Mouse (Mus musculus) MEL (cell line): ENCODE data around the gene Stx1a.

Experiments
- BHLHE40 ChIP-seq: IDR thresholded peaks from 2 replicates; pipeline ENCODE4 v1.6.1; 2012; ENCODE audit warnings: low read depth, mild to moderate bottlenecking, inconsistent platforms, low read length, improper control_type of control experiment, borderline replicate concordance
- CTCF ChIP-seq, 3 experiments: IDR thresholded peaks in 2 of 3; conservative IDR thresholded peaks in 1 of 3; 2 replicates each; pipeline ENCODE4 v1.5.1; 2011 to 2012; ENCODE audit warnings: low read length in 3 of 3, low read depth in 2 of 3, mild to moderate bottlenecking in 2 of 3, improper control_type of control experiment in 1 of 3, inconsistent platforms in 1 of 3, mixed read lengths in 1 of 3, moderate library complexity in 1 of 3; ENCODE audit not compliant: control insufficient read depth in 1 of 3, insufficient read depth in 1 of 3, poor library complexity in 1 of 3, severe bottlenecking in 1 of 3
- E2F4 ChIP-seq: IDR thresholded peaks from 2 replicates; pipeline ENCODE4 v1.6.1; 2011; ENCODE audit warnings: low read depth, low read length, improper control_type of control experiment, borderline replicate concordance
- EP300 ChIP-seq, 2 experiments: IDR thresholded peaks; 2 replicates each; pipeline ENCODE4 v1.6.1; 2011; ENCODE audit warnings: improper control_type of control experiment in 2 of 2, low read length in 2 of 2, low read depth in 1 of 2, mild to moderate bottlenecking in 1 of 2
- POLR2AphosphoS2 ChIP-seq: IDR thresholded peaks from 2 replicates; pipeline ENCODE4 v1.6.1; 2011; ENCODE audit warnings: low read length, improper control_type of control experiment

- TF ChIP-seq POLR2AphosphoS2 (no peak), BHLHE40 (no peak), EP300 (IDR thresholded peaks at IDR 0.05; ENCODE audit: low read depth in 1 of 2, low read length in 2 of 2) (no peak), CTCF (IDR thresholded peaks at IDR 0.05 in 2 of 3, conservative IDR thresholded peaks at IDR 0.05 in 1 of 3; ENCODE audit: control insufficient read depth in 1 of 3, insufficient read depth in 1 of 3, low read depth in 2 of 3, low read length in 3 of 3, poor library complexity in 1 of 3, severe bottlenecking in 1 of 3) (no peak), E2F4 (no peak)
Measured at GRCm38 (mm10) chr5:135053356-135053755, 30.1 kb downstream of the Stx1a start.
